Mouse (Mus musculus) ES-E14 (cell line): ENCODE measurements around the gene Tdrkh.

Source experiments
- CHD2 ChIP-seq: IDR thresholded peaks from 2 replicates; pipeline ENCODE4 v1.6.1; 2014; ENCODE audit warnings: mild to moderate bottlenecking, low read depth, low read length, inconsistent platforms
- HCFC1 ChIP-seq: IDR thresholded peaks from 2 replicates; pipeline ENCODE4 v1.6.1; 2012; ENCODE audit warnings: low read length, inconsistent platforms, borderline replicate concordance; ENCODE audit not compliant: insufficient read depth
- MAFK ChIP-seq: IDR thresholded peaks from 2 replicates; pipeline ENCODE4 v1.6.1; 2014; ENCODE audit warnings: mild to moderate bottlenecking, low read depth, low read length, inconsistent platforms; ENCODE audit not compliant: insufficient read depth
- ZC3H11A ChIP-seq: IDR thresholded peaks from 2 replicates; pipeline ENCODE4 v1.6.1; 2012; ENCODE audit warnings: low read depth, mild to moderate bottlenecking, inconsistent platforms, low read length, borderline replicate concordance
- ZNF384 ChIP-seq: IDR thresholded peaks from 2 replicates; pipeline ENCODE4 v1.6.1; 2012; ENCODE audit warnings: low read depth, low read length, inconsistent platforms

- TF ChIP-seq ZNF384 (no peak), HCFC1 (no peak), ZC3H11A (no peak), CHD2 (no peak), MAFK (no peak)
Observed at GRCm38 (mm10) chr3:94379831-94380510, 33.1 kb upstream of the Tdrkh start.
